Mouse (Mus musculus) neural tube, embryonic 13.5 days (tissue): ENCODE results near the gene Fbxw21. TPM values are rescaled to one million over a fixed set of nuclear protein-coding genes. Genes with fewer than 3 reads are reported as not detected.

Experiments used
- polyA plus RNA-seq: library from polyadenylated mRNA; unstranded; fragments of >200 nt; fragmentation: Nextera tagmentation; extraction: Ambion mirVana; gene quantifications from 2 replicates; pipeline ENCODE4 v1.2.1, GENCODE M21; 2015

Fbxw21 gene
- polyA plus RNA-seq, 1 experiment from 2014 or later: not detected

Other genes with a start within 250 kb of the Fbxw21 start
- not detected in 2 replicates for gene Tmem89, start 247.4 kb downstream of the Fbxw21 start, polyA plus RNA-seq
- 399 and 434 TPM in 2 replicates for gene Uqcrc1, start 225.4 kb downstream of the Fbxw21 start, polyA plus RNA-seq
- gene Col7a1, start 208.5 kb downstream of the Fbxw21 start, polyA plus RNA-seq: 1.7 and 2.2 TPM in 2 replicates
- not detected in 2 replicates for gene Ucn2, start 176.0 kb downstream of the Fbxw21 start, polyA plus RNA-seq
- 19.9 and 22.4 TPM in 2 replicates for gene Pfkfb4, start 170.3 kb downstream of the Fbxw21 start, polyA plus RNA-seq
- 58.7 and 59.9 TPM in 2 replicates for gene Shisa5, start 123.5 kb downstream of the Fbxw21 start, polyA plus RNA-seq
- 12.4 and 15.0 TPM in 2 replicates for gene Trex1, start 102.3 kb downstream of the Fbxw21 start, polyA plus RNA-seq
- 26.3 and 29.5 TPM in 2 replicates for gene Atrip, start 87.9 kb downstream of the Fbxw21 start, polyA plus RNA-seq
- 14.2 and 15.5 TPM in 2 replicates for gene Ccdc51, start 79.5 kb downstream of the Fbxw21 start, polyA plus RNA-seq
- gene Tma7, start 79.5 kb downstream of the Fbxw21 start, polyA plus RNA-seq: 726 and 792 TPM in 2 replicates
- 19.9 and 22.2 TPM in 2 replicates for gene Plxnb1, start 66.7 kb downstream of the Fbxw21 start, polyA plus RNA-seq
- gene Fbxw13, start 33.9 kb upstream of the Fbxw21 start, polyA plus RNA-seq: 0.23 TPM in 1 of 2 replicates, not detected in the other
- gene Fbxw20, start 72.7 kb upstream of the Fbxw21 start, polyA plus RNA-seq: not detected in 2 replicates
- not detected in 2 replicates for gene Fbxw14, start 125.6 kb upstream of the Fbxw21 start, polyA plus RNA-seq
- not detected in 2 replicates for gene Fbxw28, start 177.6 kb upstream of the Fbxw21 start, polyA plus RNA-seq
- gene Fbxw22, start 242.3 kb upstream of the Fbxw21 start, polyA plus RNA-seq: not detected in 2 replicates